Mouse (Mus musculus) spleen, adult 18-20 months (tissue): ENCODE data around the gene BC048679.
"Not testable (repeated sequence)": the region's sequence is repeated elsewhere in the genome, so short reads cannot be mapped to it uniquely, and the experiment has no call there.

Source experiments
- DNase-seq, 2 experiments: peaks; one replicate each; pipeline ENCODE4 v3.0.0; 2022; ENCODE audit warnings: mixed read lengths in 2 of 2

Gene BC048679

GRCm38 (mm10) chr7:81498181-81498580 is at the start of gene BC048679:
BC048679 (minus strand) TSS chr7:81498281.
- DNase-seq: no peak

GRCm38 (mm10) chr7:81542934-81543333 is 44.9 kb upstream of the BC048679 start:
- DNase-seq: no peak

DNA sequence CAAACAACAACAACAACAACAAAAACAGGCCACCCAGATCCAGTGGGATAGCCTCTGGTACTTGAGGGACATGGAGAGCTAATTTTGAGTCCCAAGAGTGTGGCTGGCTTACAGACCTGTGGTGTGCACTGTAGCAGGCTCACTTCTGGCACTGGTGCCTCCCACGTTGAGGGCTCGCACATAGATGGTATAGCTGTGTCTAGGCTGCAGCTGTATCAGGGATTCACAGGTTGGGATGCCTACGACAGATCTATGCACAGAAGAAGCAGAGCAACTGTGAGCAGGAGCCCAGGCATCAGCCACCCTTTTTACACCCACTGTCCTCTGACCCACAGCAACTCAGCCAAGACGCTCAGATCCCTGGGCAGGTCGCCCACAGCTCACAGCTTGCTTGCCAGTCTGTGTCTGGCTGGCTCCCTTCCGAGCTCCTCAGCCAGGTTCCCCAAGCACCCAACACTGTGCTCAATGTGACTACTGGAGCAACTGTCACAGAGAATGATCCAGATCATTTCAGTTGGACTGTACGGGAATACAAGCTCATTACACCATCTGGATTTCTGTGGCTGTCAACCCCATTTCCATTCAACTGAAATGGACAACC is 43.9 kb upstream of the BC048679 start:
- no peak for DNase-seq

- no peak for DNase-seq
These were observed 42.9 kb upstream of the BC048679 start for GRCm38 (mm10) chr7:81540999-81541398.

DNA sequence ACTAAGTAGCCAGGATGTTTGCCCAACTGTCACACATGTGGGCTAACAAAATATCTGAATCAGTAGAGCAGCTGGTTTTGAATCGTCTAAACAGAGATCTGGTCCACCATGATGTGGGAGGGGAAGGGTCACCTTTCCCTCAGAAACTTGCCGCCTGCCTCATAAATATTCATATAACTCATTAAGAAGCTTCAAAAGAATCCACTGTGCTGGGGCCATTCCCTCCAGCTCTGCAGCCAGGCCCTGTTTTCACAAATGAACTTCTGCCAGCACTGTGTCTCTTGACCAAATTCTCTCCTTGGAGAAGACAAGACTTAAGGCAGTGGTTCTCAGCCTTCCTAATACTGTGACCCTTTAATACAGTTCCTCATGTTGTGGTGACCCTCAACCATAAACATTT is 41.5 kb upstream of the BC048679 start:
- DNase-seq: no peak

- no peak for DNase-seq
These were observed 40.1 kb upstream of the BC048679 start for GRCm38 (mm10) chr7:81538070-81538675.

DNA sequence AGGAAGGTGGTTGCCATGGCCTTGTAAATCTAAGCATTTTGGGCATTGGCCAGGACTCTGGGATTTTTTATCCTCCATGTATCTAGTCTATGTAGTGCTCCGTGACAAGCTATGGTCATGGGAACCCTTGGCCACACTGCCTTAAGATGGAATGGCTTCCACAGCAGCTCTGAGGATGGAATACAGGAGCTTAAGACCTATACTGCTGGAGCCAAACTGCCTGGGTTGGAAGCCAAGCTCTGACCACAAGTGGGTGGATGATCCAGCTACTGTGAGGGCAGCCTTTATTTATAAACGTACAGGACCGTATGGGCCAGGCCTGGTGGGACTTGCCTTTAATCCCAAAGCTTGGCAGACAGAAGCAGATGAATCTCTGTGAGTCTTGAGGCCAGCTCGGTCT is 38.4 kb upstream of the BC048679 start:
- DNase-seq: no peak

- no peak for DNase-seq
These were observed 33.4 kb upstream of the BC048679 start for GRCm38 (mm10) chr7:81531462-81531861.

DNA sequence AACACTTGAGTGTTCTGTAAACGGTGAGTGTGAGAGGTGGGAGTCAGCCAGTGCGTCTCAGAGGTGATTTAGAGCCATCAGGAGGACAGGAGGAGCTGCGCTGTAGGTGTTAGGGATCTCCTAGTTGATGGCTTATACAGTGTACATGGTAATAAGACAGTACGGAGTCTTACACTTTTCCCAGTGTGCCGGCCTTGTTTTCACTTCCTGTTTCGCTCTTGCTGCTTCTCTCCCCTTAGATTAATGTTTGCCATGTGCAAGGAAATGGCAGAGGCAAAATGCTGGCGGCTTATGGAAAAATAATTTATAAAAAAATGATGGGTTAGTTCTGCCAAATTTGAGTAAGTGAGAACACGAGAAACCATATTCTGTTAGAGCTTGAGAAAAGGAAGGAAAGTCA is 30.8 kb upstream of the BC048679 start:
- no peak for DNase-seq

- no peak for DNase-seq
These were observed 25.6 kb upstream of the BC048679 start for GRCm38 (mm10) chr7:81523663-81524017.

DNA sequence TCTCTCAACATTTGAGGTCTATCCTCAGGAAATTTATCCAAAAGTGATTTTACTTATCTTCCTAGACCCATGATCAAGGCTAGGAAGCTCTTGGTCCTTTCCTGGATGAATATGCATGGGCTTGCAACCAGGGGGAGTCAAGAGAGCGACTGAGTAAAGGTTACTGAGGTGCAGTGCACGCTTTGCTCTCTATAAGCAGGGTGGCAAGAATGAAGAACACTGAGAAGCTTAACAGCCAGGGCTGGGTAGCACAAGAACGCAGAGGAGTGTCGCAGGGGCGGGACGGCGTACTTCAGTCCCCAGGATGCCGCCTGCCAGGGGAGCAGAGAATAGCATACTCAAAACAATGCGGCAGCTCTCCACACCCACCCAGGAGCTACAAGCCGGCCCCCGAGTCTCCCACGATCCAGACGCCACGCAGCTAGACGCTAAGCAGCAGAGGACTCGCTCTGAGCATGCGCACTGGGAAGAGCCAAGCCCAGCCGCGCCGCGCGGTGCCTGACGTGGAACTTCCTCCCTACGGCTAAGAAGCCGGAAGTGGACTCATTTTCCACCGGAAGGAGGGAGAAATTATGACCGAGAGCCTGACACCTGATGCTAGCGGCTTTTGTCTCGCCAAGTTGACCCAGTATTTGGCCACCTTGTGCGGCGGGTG is 25.1 kb upstream of the BC048679 start:
- DNase-seq: peak; percentile 78 to 80

- no peak for DNase-seq
These were observed 18.3 kb upstream of the BC048679 start for GRCm38 (mm10) chr7:81516154-81517030.

- DNase-seq: no peak
These were observed 17.0 kb upstream of the BC048679 start for GRCm38 (mm10) chr7:81514906-81515590.

GRCm38 (mm10) chr7:81501050-81501449 is 3.0 kb upstream of the BC048679 start:
- no peak for DNase-seq

GRCm38 (mm10) chr7:81497171-81497570 is 910 bp downstream of the BC048679 start:
- no peak for DNase-seq

DNA sequence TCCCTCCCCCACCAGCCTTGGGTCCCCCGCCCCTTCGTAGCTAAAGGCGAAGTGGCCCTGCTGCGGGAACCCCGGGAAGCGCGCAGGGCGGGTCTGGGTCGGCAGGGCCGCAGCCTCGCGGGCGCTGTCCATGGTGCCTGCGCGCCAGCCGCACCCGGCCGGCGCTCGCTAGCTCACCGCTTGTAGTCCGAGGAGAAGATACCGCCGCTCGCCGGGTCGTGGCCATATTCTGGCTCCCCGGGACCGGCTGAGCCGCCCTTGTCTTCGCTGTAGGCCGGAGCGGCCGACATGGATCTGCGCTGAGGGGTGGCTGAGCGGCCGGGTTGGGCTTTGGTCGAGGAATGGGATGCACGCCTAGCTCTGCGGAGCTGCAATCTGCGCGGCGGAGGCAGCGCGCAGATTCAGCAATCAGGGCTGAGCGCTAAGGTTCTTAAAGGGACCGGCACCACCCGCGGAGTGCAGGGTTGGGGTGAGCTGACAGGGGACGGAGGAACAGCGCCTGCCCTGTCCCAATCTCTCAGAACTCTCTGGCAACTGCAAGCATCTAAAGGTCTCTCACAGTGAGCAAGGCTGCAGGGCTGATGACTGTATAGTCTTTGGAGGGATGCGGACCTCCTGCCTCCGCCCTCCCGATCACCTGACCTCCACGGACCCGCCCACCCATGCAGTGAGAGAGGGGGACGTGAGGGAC is 4.6 kb downstream of the BC048679 start, which contains the start of gene Ap3b2:
TSS of gene Ap3b2 (minus strand) at position 595 of the 691 bp plus-strand sequence.
- peak in 1 of 2 experiments; percentile 28 for DNase-seq

- no peak for DNase-seq
These were observed 5.5 kb downstream of the BC048679 start for GRCm38 (mm10) chr7:81492628-81493027.

GRCm38 (mm10) chr7:81489649-81490048 is 8.4 kb downstream of the BC048679 start:
- DNase-seq: no peak

- DNase-seq: no peak
These were observed 17.3 kb downstream of the BC048679 start for GRCm38 (mm10) chr7:81480800-81481199.

DNA sequence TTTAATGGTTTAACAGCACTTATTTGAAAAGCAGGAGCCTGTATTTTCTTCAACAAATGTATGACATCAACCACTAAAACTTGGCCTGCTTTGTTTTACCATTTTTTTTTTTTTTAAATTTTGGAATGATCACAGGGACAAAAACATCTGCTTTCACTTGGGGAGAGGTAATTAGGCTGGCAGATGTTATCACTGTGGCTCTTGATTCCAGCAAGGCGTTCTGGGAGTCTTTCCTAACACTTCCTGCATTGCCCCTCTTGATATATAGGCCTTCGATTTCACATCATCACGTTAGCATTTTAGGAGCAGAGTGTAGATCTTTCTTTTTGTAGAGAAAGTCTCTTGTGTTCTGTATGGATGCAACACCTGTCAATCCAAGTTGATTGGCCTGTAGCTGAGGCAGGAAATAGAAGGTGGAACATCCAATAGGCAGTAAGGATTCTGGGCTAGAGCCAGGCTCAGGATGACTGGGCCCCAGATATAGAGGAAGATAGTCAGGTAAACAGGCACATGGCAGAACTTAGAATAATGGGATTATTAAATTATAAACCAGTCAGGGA is 18.5 kb downstream of the BC048679 start:
- no peak for DNase-seq

DNA sequence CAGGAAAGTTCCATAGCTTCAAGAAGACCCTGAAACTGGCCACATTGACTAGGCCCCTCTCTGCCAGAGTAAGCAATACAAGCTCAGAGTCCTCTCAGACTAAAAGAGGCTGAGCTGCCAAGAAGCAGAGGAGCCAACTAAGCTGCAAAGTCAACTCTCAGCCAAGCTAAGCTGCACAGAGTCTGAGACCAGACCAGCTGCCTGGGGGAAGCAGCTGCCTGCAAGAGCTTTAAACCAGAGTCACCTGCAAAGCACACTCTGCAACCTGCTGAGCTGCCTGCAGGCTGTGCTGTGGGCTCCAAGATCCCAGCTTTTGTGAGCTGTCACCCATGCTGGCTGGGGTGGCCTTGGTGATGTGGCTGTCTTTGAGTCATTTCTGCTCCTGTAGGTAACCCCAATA is 19.8 kb downstream of the BC048679 start:
- DNase-seq: not testable (repeated sequence)

GRCm38 (mm10) chr7:81476833-81477232 is 21.2 kb downstream of the BC048679 start:
- DNase-seq: no peak
